Mouse (Mus musculus) skeletal muscle tissue, adult 2 months (tissue): ENCODE data around the gene Tmem47.

Experiments used
- DNase-seq: peaks from one replicate; pipeline ENCODE4 v3.0.0-alpha.2; 2012; ENCODE audit warnings: low read depth, low spot score

Gene Tmem47

GRCm38 (mm10) chrX:81070210-81070803, at the start of gene Tmem47:
Tmem47 (plus strand) TSS chrX:81070698.
- DNase-seq: no peak

- no peak for DNase-seq
These were observed 435 bp downstream of the Tmem47 start for GRCm38 (mm10) chrX:81070804-81071461.

- no peak for DNase-seq
These were observed 1.5 kb downstream of the Tmem47 start for GRCm38 (mm10) chrX:81071746-81072640.

- DNase-seq: no peak
These were observed 2.2 kb downstream of the Tmem47 start for GRCm38 (mm10) chrX:81072651-81073050.

- DNase-seq: no peak
These were observed 3.3 kb downstream of the Tmem47 start for GRCm38 (mm10) chrX:81073834-81074233.

GRCm38 (mm10) chrX:81078522-81078921, 8.0 kb downstream of the Tmem47 start:
- no peak for DNase-seq

- DNase-seq: no peak
These were observed 10.5 kb downstream of the Tmem47 start for GRCm38 (mm10) chrX:81080996-81081395.

GRCm38 (mm10) chrX:81085025-81085752, 14.7 kb downstream of the Tmem47 start:
- no peak for DNase-seq

GRCm38 (mm10) chrX:81147416-81147815, 76.9 kb downstream of the Tmem47 start:
- no peak for DNase-seq
